Comparison of ENCODE assay signal across 15 mouse cellular contexts in genomic region chr7:143021356-143022164, GRCm38 (mm10). TPM values are rescaled to one million over a fixed set of nuclear protein-coding genes. Genes with fewer than 3 reads are reported as not detected.
DNase-seq lines count a peak whose midpoint lies in the region; ATAC-seq and TF ChIP-seq lines count a peak whose summit lies in the region.
"Had no signal": no experiment of that assay in that cellular context is flagged by ENCODE, and none has a peak within 500 bp of the region (broad histone marks: within the 10 kb centered on the region; RNA-seq: fewer than 3 reads in every experiment).

No protein-coding gene starts in this region.

- peak overlapping the region; percentile 32; the same call in 1 of the 2 replicates for H3K27ac ChIP-seq in spleen, adult 2 months (ENCODE audit: insufficient read depth, low read length)
- H3K27ac ChIP-seq in liver, embryonic 13.5 days = no peak overlapping the region
- H3K27ac ChIP-seq in stomach, postnatal 0 days (replicated peaks) = peak overlapping the region; percentile 69
- H3K27ac ChIP-seq: hindbrain, embryonic 10.5 days; kidney, embryonic 15.5 days; liver, embryonic 15.5 days; midbrain, embryonic 10.5 days had no signal

- no peak for TF ChIP-seq POLR2A in spleen, adult 2 months (IDR thresholded peaks at IDR 0.05; ENCODE audit: low read depth, low read length)

- TF ChIP-seq EP300 in stomach, postnatal 0 days (optimal IDR thresholded peaks at IDR 0.05) = no peak

- H3K9ac ChIP-seq in liver, embryonic 13.5 days = no peak overlapping the region
- no peak overlapping the region for H3K9ac ChIP-seq in stomach, postnatal 0 days (ENCODE audit: low read length)
- H3K9ac ChIP-seq: kidney, embryonic 15.5 days; liver, embryonic 15.5 days had no signal

- no peaks in the 10 kb centered on the region for H3K27me3 ChIP-seq in spleen, adult 2 months (ENCODE audit: control insufficient read depth, insufficient read depth, low read length)
- no peaks in the 10 kb centered on the region for H3K27me3 ChIP-seq in liver, embryonic 13.5 days
- no peaks in the 10 kb centered on the region for H3K27me3 ChIP-seq in stomach, postnatal 0 days (ENCODE audit: control insufficient read depth, insufficient read depth, low read length)
- H3K27me3 ChIP-seq: kidney, embryonic 15.5 days; liver, embryonic 15.5 days had no signal

- no peaks in the 10 kb centered on the region for H3K9me3 ChIP-seq in liver, embryonic 13.5 days (replicated peaks)
- no peaks in the 10 kb centered on the region for H3K9me3 ChIP-seq in stomach, postnatal 0 days (ENCODE audit: control insufficient read depth, low read length)
- H3K9me3 ChIP-seq: hindbrain, embryonic 10.5 days; kidney, embryonic 15.5 days; liver, embryonic 15.5 days; midbrain, embryonic 10.5 days had no signal

- no peak overlapping the region for H3K4me2 ChIP-seq in liver, embryonic 13.5 days
- no peak overlapping the region for H3K4me2 ChIP-seq in stomach, postnatal 0 days (replicated peaks; ENCODE audit: low read depth)
- H3K4me2 ChIP-seq: kidney, embryonic 15.5 days; liver, embryonic 15.5 days had no signal

- peaks cover 16% of the 10 kb centered on the region; the same call in 1 of the 2 replicates for H3K4me1 ChIP-seq in spleen, adult 2 months (ENCODE audit: control insufficient read depth, insufficient read depth, insufficient read length)
- H3K4me1 ChIP-seq in liver, embryonic 13.5 days (replicated peaks) = peaks cover 11% of the 10 kb centered on the region
- peaks cover 4% of the 10 kb centered on the region for H3K4me1 ChIP-seq in stomach, postnatal 0 days (replicated peaks; ENCODE audit: control insufficient read depth, insufficient read depth)
- H3K4me1 ChIP-seq: midbrain, embryonic 10.5 days had no signal

- WGBS in spleen, adult 2 months = 54% methylated on average over 5 of the region's 5 CpGs
- WGBS in liver, embryonic 13.5 days (ENCODE audit: insufficient replicate concordance) = 42% methylated on average over 5 of the region's 5 CpGs
- WGBS in stomach, postnatal 0 days = 41% methylated on average over 5 of the region's 5 CpGs

- TF ChIP-seq CTCF in spleen, adult 2 months (IDR thresholded peaks at IDR 0.05; ENCODE audit: extremely low read depth, insufficient read depth, insufficient read length, insufficient replicate concordance) = no peak
- TF ChIP-seq CTCF in stomach, postnatal 0 days (IDR thresholded peaks at IDR 0.05; ENCODE audit: low read depth) = no peak

- no peak for DNase-seq in spleen, adult 2 months (ENCODE audit: low read depth in 1 of 2, low spot score in 2 of 2)
- no peak for DNase-seq in spleen, adult 12 weeks (ENCODE audit: low spot score)
- no peak for DNase-seq in liver, embryonic 13.5 days
- peak; percentile 60 for DNase-seq in stomach, postnatal 0 days (ENCODE audit: low spot score)
- DNase-seq in kidney, adult 18-20 months = no peak
- DNase-seq in adrenal gland, adult 18-20 months (ENCODE audit: low spot score in 2 of 2) = no peak
- DNase-seq: cerebellum, postnatal 36 days; layer of hippocampus, postnatal 36 days; retina, postnatal 1 day had no signal

- H3K4me3 ChIP-seq in spleen, adult 2 months (ENCODE audit: extremely low read depth, insufficient read depth, insufficient read length) = no peak overlapping the region
- no peak overlapping the region for H3K4me3 ChIP-seq in liver, embryonic 13.5 days (replicated peaks)
- H3K4me3 ChIP-seq in stomach, postnatal 0 days (ENCODE audit: low read depth, low read length) = no peak overlapping the region
- H3K4me3 ChIP-seq: erythroblast, embryonic 14.5 days; hindbrain, embryonic 10.5 days; kidney, embryonic 15.5 days; liver, embryonic 15.5 days; midbrain, embryonic 10.5 days had no signal

- no peaks in the 10 kb centered on the region; the same call in 1 of the 2 replicates for H3K36me3 ChIP-seq in spleen, adult 2 months (ENCODE audit: control insufficient read depth, insufficient read depth, low read length)
- no peaks in the 10 kb centered on the region for H3K36me3 ChIP-seq in liver, embryonic 13.5 days
- H3K36me3 ChIP-seq in stomach, postnatal 0 days (ENCODE audit: control insufficient read depth, insufficient read depth, low read length) = no peaks in the 10 kb centered on the region
- H3K36me3 ChIP-seq: kidney, embryonic 15.5 days; liver, embryonic 15.5 days had no signal

- ATAC-seq in activated CD4-positive, CD25-positive, alpha-beta regulatory T cell, adult 4 months = peak; percentile 65
- ATAC-seq in liver, embryonic 13.5 days (ENCODE audit: low read depth) = peak; percentile 59
- ATAC-seq in stomach, postnatal 0 days (ENCODE audit: low FRiP score, low TSS enrichment) = peak; percentile 89

RNA-seq across cellular contexts. Expression of gene Tspan32, which starts 16.7 kb away (rescaled TPM):
- 82.8 and 89.4 TPM in 2 replicates for polyA plus RNA-seq in spleen, adult 2 months (2012; rRNA removed)
- polyA plus RNA-seq in activated CD4-positive, CD25-positive, alpha-beta regulatory T cell, adult 4 months (2017; shearing (Covaris generic)) = 100 to 1,000 TPM; 419 to 490 TPM
- polyA plus RNA-seq in liver, embryonic 13.5 days (2015; fragmentation: Nextera tagmentation; extraction: Ambion mirVana) = 89.4 and 99.6 TPM in 2 replicates
- polyA plus RNA-seq in stomach, postnatal 0 days (2015; fragmentation: Nextera tagmentation; extraction: Ambion mirVana) = 0.61 and 0.98 TPM in 2 replicates
- total RNA-seq in adrenal gland, adult 18-20 months (2021) = 1 to 10 TPM in 1 of 2 experiments, under 1 TPM in 1; 0.50 to 1.2 TPM

RNA-seq across cellular contexts. Expression of gene Cd81, which starts 31.0 kb away (rescaled TPM):
- polyA plus RNA-seq in spleen, adult 2 months (2012; rRNA removed) = 300 and 352 TPM in 2 replicates
- 100 to 1,000 TPM; 155 to 235 TPM for polyA plus RNA-seq in activated CD4-positive, CD25-positive, alpha-beta regulatory T cell, adult 4 months (2017; shearing (Covaris generic))
- 130 and 131 TPM in 2 replicates for polyA plus RNA-seq in liver, embryonic 13.5 days (2015; fragmentation: Nextera tagmentation; extraction: Ambion mirVana)
- polyA plus RNA-seq in stomach, postnatal 0 days (2015; fragmentation: Nextera tagmentation; extraction: Ambion mirVana) = 372 and 381 TPM in 2 replicates
- total RNA-seq in adrenal gland, adult 18-20 months (2021) = 100 to 1,000 TPM; 609 to 688 TPM

RNA-seq across cellular contexts. Expression of gene Tssc4, which starts 47.5 kb away (rescaled TPM):
- 62.9 and 85.0 TPM in 2 replicates for polyA plus RNA-seq in spleen, adult 2 months (2012; rRNA removed)
- 10 to 100 TPM; 22.8 to 50.7 TPM for polyA plus RNA-seq in activated CD4-positive, CD25-positive, alpha-beta regulatory T cell, adult 4 months (2017; shearing (Covaris generic))
- polyA plus RNA-seq in liver, embryonic 13.5 days (2015; fragmentation: Nextera tagmentation; extraction: Ambion mirVana) = 44.2 and 45.3 TPM in 2 replicates
- polyA plus RNA-seq in stomach, postnatal 0 days (2015; fragmentation: Nextera tagmentation; extraction: Ambion mirVana) = 44.7 and 46.9 TPM in 2 replicates
- total RNA-seq in adrenal gland, adult 18-20 months (2021) = 10 to 100 TPM; 24.0 to 26.3 TPM

RNA-seq across cellular contexts. Expression of gene Ascl2, which starts 52.5 kb away (rescaled TPM):
- 0.27 and 0.45 TPM in 2 replicates for polyA plus RNA-seq in spleen, adult 2 months (2012; rRNA removed)
- polyA plus RNA-seq in activated CD4-positive, CD25-positive, alpha-beta regulatory T cell, adult 4 months (2017; shearing (Covaris generic)) = under 1 TPM in 1 of 2 experiments, not detected in 1; 0.29 TPM
- polyA plus RNA-seq in liver, embryonic 13.5 days (2015; fragmentation: Nextera tagmentation; extraction: Ambion mirVana) = 0.83 and 0.85 TPM in 2 replicates
- 4.3 and 4.5 TPM in 2 replicates for polyA plus RNA-seq in stomach, postnatal 0 days (2015; fragmentation: Nextera tagmentation; extraction: Ambion mirVana)
- total RNA-seq in adrenal gland, adult 18-20 months (2021) = under 1 TPM; 0.26 to 0.40 TPM

Comparison
In these comparisons a context has a peak if more than half of its experiments do, and no peak if none do; other contexts are left out.
1. RNA of gene Tspan32, which starts 16.7 kb away (polyA plus RNA-seq): 419 to 490 TPM in activated CD4-positive, CD25-positive, alpha-beta regulatory T cell, adult 4 months, 89.4 to 99.6 TPM in liver, embryonic 13.5 days and 82.8 to 89.4 TPM in spleen, adult 2 months; 0.61 to 0.98 TPM in stomach, postnatal 0 days; every median in the first group is over 10 times any median in the second.
2. Peak in every context shown above with its lines, with median percentiles within 50 percentile points of each other: ATAC-seq.